Mouse (Mus musculus): Measurements from ENCODE around the gene Xxylt1. TPM values are rescaled to one million over a fixed set of nuclear protein-coding genes. Genes with fewer than 3 reads are reported as not detected.

Gene Xxylt1
- polyA plus RNA-seq, 1 experiment from 2014 or later = 18.1 TPM

- Histone ChIP-seq H3K27me3 (ENCODE audit: control insufficient read depth, insufficient read depth, low read length) (no peaks in the 10 kb centered on the region), H3K4me2 (replicated peaks) (no peak overlapping the region), H3K9me3 (ENCODE audit: control insufficient read depth, low read length) (no peaks in the 10 kb centered on the region; the same call in 1 of the 2 replicates), H3K9ac (no peak overlapping the region), H3K4me3 (replicated peaks; ENCODE audit: low read length) (no peak overlapping the region), H3K27ac (no peak overlapping the region), H3K36me3 (replicated peaks; ENCODE audit: control insufficient read depth, insufficient read depth) (no peaks in the 10 kb centered on the region), H3K4me1 (replicated peaks; ENCODE audit: control insufficient read depth, insufficient read depth, low read length) (no peaks in the 10 kb centered on the region)
- no peak for ATAC-seq (ENCODE audit: low FRiP score)
- WGBS = 94% methylated on average over 7 of the region's 7 CpGs
- no peak for DNase-seq (ENCODE audit: low spot score)
These were observed 162.4 kb downstream of the Xxylt1 start for GRCm38 (mm10) chr16:30918866-30919265.

DNA sequence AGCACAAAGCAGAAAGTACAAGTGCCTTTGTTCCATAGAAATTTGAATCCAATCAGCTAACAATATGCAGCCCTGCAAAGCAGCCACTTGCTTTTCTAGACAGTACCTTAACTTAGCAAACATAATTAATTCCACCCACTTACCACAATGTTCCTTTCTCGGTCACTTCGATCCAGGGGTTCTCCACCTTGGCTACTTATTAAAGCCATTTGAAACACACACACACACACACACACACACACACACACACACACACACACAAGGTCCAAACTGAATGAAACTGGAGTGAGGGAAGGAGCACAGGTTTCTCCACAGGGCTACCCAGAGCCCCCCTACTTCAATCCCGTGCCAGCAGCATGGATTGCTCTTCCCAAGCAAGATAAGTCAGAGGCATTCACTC lies 164.3 kb downstream of the Xxylt1 start:
- Histone ChIP-seq H3K27me3 (ENCODE audit: control insufficient read depth, insufficient read depth, low read length) (no peaks in the 10 kb centered on the region), H3K36me3 (replicated peaks; ENCODE audit: control insufficient read depth, insufficient read depth) (no peaks in the 10 kb centered on the region), H3K9ac (no peak overlapping the region), H3K9me3 (ENCODE audit: control insufficient read depth, low read length) (peaks cover 4% of the 10 kb centered on the region; the same call in 1 of the 2 replicates), H3K4me3 (replicated peaks; ENCODE audit: low read length) (no peak overlapping the region), H3K27ac (no peak overlapping the region), H3K4me1 (replicated peaks; ENCODE audit: control insufficient read depth, insufficient read depth, low read length) (no peaks in the 10 kb centered on the region), H3K4me2 (replicated peaks) (no peak overlapping the region)
- 79% methylated on average over 3 of the region's 3 CpGs for WGBS
- DNase-seq (ENCODE audit: low spot score) (no peak), ATAC-seq (ENCODE audit: low FRiP score) (no peak)

GRCm38 (mm10) chr16:30915611-30916220 lies 165.5 kb downstream of the Xxylt1 start:
- ATAC-seq (ENCODE audit: low FRiP score) (no peak), DNase-seq (ENCODE audit: low spot score) (no peak)
- WGBS = 67% methylated on average over 14 of the region's 14 CpGs
- peaks cover 4% of the 10 kb centered on the region; the same call in 1 of the 2 replicates for H3K9me3 ChIP-seq (ENCODE audit: control insufficient read depth, low read length)
- no peaks in the 10 kb centered on the region for H3K27me3 ChIP-seq (ENCODE audit: control insufficient read depth, insufficient read depth, low read length)
- H3K4me2 ChIP-seq (replicated peaks) = no peak overlapping the region
- H3K27ac ChIP-seq = no peak overlapping the region
- no peak overlapping the region for H3K9ac ChIP-seq
- no peaks in the 10 kb centered on the region for H3K4me1 ChIP-seq (replicated peaks; ENCODE audit: control insufficient read depth, insufficient read depth, low read length)
- H3K4me3 ChIP-seq (replicated peaks; ENCODE audit: low read length) = no peak overlapping the region
- no peaks in the 10 kb centered on the region for H3K36me3 ChIP-seq (replicated peaks; ENCODE audit: control insufficient read depth, insufficient read depth)

Other genes starting within 250 kb of the Xxylt1 start
- gene Acap2, start 119.8 kb upstream of the Xxylt1 start, polyA plus RNA-seq (2014; fragmentation: Nextera tagmentation; extraction: Ambion mirVana) = 15.8 TPM in 2 replicates
- 103 and 107 TPM in 2 replicates for gene Ppp1r2, start 193.8 kb upstream of the Xxylt1 start, polyA plus RNA-seq (2014; fragmentation: Nextera tagmentation; extraction: Ambion mirVana)
- 73.7 and 76.7 TPM in 2 replicates for gene Apod, start 233.4 kb upstream of the Xxylt1 start, polyA plus RNA-seq (2014; fragmentation: Nextera tagmentation; extraction: Ambion mirVana)

Measured in hindbrain, embryonic 14.5 days (tissue).